Mouse (Mus musculus) gastrocnemius, postnatal 25 days (tissue): ENCODE measurements around the gene Tbr1. TPM values are rescaled to one million over a fixed set of nuclear protein-coding genes. Genes with fewer than 3 reads are reported as not detected.

Source experiments
- DNase-seq: peaks from one replicate; pipeline ENCODE4 v3.0.0; 2022
- long read RNA-seq, 2 experiments: library from polyadenylated mRNA; stranded (forward); transcript quantifications; one replicate each; pipeline ENCODE4 v2.0.0; 2021
- total RNA-seq, 2 experiments: library from RNA; stranded (reverse); gene quantifications; 1 replicate in 1 of 2; 2 replicates in 1 of 2; pipeline ENCODE4 v1.2.3; 2021

Tbr1 gene
- not detected for total RNA-seq
- long read RNA-seq, experiment 1, result 0 reads
- long read RNA-seq, experiment 2, result 0 reads

GRCm38 (mm10) chr2:61802656-61803251, at the start of gene Tbr1:
TSS of gene Tbr1 (plus strand) at chr2:61802930.
- DNase-seq, result no peak

GRCm38 (mm10) chr2:61754989-61755388, 47.7 kb upstream of the Tbr1 start:
- no peak for DNase-seq

- no peak for DNase-seq
Observed at GRCm38 (mm10) chr2:61759234-61759855, 43.4 kb upstream of the Tbr1 start.

GRCm38 (mm10) chr2:61760044-61760443, 42.7 kb upstream of the Tbr1 start:
- DNase-seq, result no peak

- DNase-seq, result no peak
Observed at GRCm38 (mm10) chr2:61764470-61765105, 38.1 kb upstream of the Tbr1 start.

- DNase-seq, result no peak
Observed at GRCm38 (mm10) chr2:61765526-61765925, 37.2 kb upstream of the Tbr1 start.

GRCm38 (mm10) chr2:61780794-61781193, 21.9 kb upstream of the Tbr1 start:
- DNase-seq, result no peak

- no peak for DNase-seq
Observed at GRCm38 (mm10) chr2:61794960-61795359, 7.8 kb upstream of the Tbr1 start.

GRCm38 (mm10) chr2:61798048-61798447, 4.7 kb upstream of the Tbr1 start:
- no peak for DNase-seq

- DNase-seq, result no peak
Observed at GRCm38 (mm10) chr2:61803443-61804367, 975 bp downstream of the Tbr1 start.

GRCm38 (mm10) chr2:61804382-61804840, 1.7 kb downstream of the Tbr1 start:
- DNase-seq, result no peak

GRCm38 (mm10) chr2:61804841-61805540, 2.3 kb downstream of the Tbr1 start:
- no peak for DNase-seq

GRCm38 (mm10) chr2:61805541-61806345, 3.0 kb downstream of the Tbr1 start:
- DNase-seq, result no peak

- no peak for DNase-seq
Observed at GRCm38 (mm10) chr2:61806346-61806825, 3.7 kb downstream of the Tbr1 start.

- no peak for DNase-seq
Observed at GRCm38 (mm10) chr2:61807151-61807550, 4.4 kb downstream of the Tbr1 start.

- DNase-seq, result no peak
Observed at GRCm38 (mm10) chr2:61807781-61808180, 5.1 kb downstream of the Tbr1 start.

GRCm38 (mm10) chr2:61808776-61809175, 6.0 kb downstream of the Tbr1 start:
- DNase-seq, result no peak

GRCm38 (mm10) chr2:61809381-61809780, 6.7 kb downstream of the Tbr1 start:
- no peak for DNase-seq

GRCm38 (mm10) chr2:61810751-61811150, 8.0 kb downstream of the Tbr1 start:
- no peak for DNase-seq

GRCm38 (mm10) chr2:61811163-61811506, 8.4 kb downstream of the Tbr1 start:
- no peak for DNase-seq
